Mouse (Mus musculus) cerebellum, adult (tissue): Measurements from ENCODE around the gene Prkce.

ENCODE experiments used
- ATAC-seq: cut with Nextera tagmentation; 2 replicates; pipeline ENCODE4 v1.9.2; 2017; ENCODE audit warnings: mild to moderate bottlenecking, moderate library complexity, mixed read lengths; ENCODE audit not compliant: insufficient number of reproducible peaks, low FRiP score, low TSS enrichment

Gene Prkce

GRCm38 (mm10) chr17:86434781-86435180 is 267.2 kb downstream of the Prkce start:
- ATAC-seq, result no peak

- no peak for ATAC-seq
Observed at GRCm38 (mm10) chr17:86435570-86435969, 268.0 kb downstream of the Prkce start.

- no peak for ATAC-seq
Observed at GRCm38 (mm10) chr17:86435984-86436383, 268.4 kb downstream of the Prkce start.

- ATAC-seq, result no peak
Observed at GRCm38 (mm10) chr17:86436583-86437370, 269.2 kb downstream of the Prkce start.

- ATAC-seq, result peak; percentile 57; the same call in 1 of the 2 replicates
Observed at GRCm38 (mm10) chr17:86437516-86438277, 270.1 kb downstream of the Prkce start.

- ATAC-seq, result no peak
Observed at GRCm38 (mm10) chr17:86438278-86438661, 270.7 kb downstream of the Prkce start.

GRCm38 (mm10) chr17:86438763-86439162 is 271.2 kb downstream of the Prkce start:
- ATAC-seq, result no peak; the same call in 1 of the 2 replicates

GRCm38 (mm10) chr17:86441098-86441497 is 273.5 kb downstream of the Prkce start:
- ATAC-seq, result no peak

- no peak for ATAC-seq
Observed at GRCm38 (mm10) chr17:86443886-86444285, 276.3 kb downstream of the Prkce start.

- peak; percentile 83 for ATAC-seq
Observed at GRCm38 (mm10) chr17:86444578-86445419, 277.2 kb downstream of the Prkce start.

GRCm38 (mm10) chr17:86445420-86445720 is 277.8 kb downstream of the Prkce start:
- ATAC-seq, result no peak

GRCm38 (mm10) chr17:86445900-86446299 is 278.3 kb downstream of the Prkce start:
- ATAC-seq, result no peak

- ATAC-seq, result no peak
Observed at GRCm38 (mm10) chr17:86447101-86447598, 279.6 kb downstream of the Prkce start.

GRCm38 (mm10) chr17:86452934-86453333 is 285.3 kb downstream of the Prkce start:
- ATAC-seq, result no peak

- no peak for ATAC-seq
Observed at GRCm38 (mm10) chr17:86453673-86454350, 286.2 kb downstream of the Prkce start.

- ATAC-seq, result no peak
Observed at GRCm38 (mm10) chr17:86454351-86454706, 286.7 kb downstream of the Prkce start.

- no peak for ATAC-seq
Observed at GRCm38 (mm10) chr17:86456512-86456911, 288.9 kb downstream of the Prkce start.

- no peak for ATAC-seq
Observed at GRCm38 (mm10) chr17:86458302-86458980, 290.9 kb downstream of the Prkce start.

GRCm38 (mm10) chr17:86460645-86461430 is 293.3 kb downstream of the Prkce start:
- no peak for ATAC-seq
